Mouse (Mus musculus) thymus, adult 2 months (tissue): ENCODE measurements around the gene Matn1. TPM values are rescaled to one million over a fixed set of nuclear protein-coding genes. Genes with fewer than 3 reads are reported as not detected.

Experiments
- DNase-seq: peaks from one replicate; pipeline ENCODE4 v3.0.0; 2021
- H3K27ac ChIP-seq: fragments of 200-500 bp; 2 replicates; pipeline ENCODE4 v1.5.1; 2012; ENCODE audit warnings: low read length, control low read depth; ENCODE audit not compliant: control insufficient read depth, insufficient read depth
- H3K27me3 ChIP-seq: fragments of 200-500 bp; 2 replicates; pipeline ENCODE4 v1.6.1; 2012; ENCODE audit warnings: mild to moderate bottlenecking, low read length, moderate library complexity, mixed read lengths; ENCODE audit not compliant: control insufficient read depth, insufficient read depth
- H3K36me3 ChIP-seq: fragments of 200-500 bp; 2 replicates; pipeline ENCODE4 v1.6.1; 2012; ENCODE audit warnings: mild to moderate bottlenecking, low read length, moderate library complexity; ENCODE audit not compliant: control insufficient read depth, insufficient read depth
- H3K4me1 ChIP-seq: fragments of 200-500 bp; replicated peaks from 2 replicates; pipeline ENCODE4 v1.6.1; 2012; ENCODE audit warnings: low read length; ENCODE audit not compliant: control insufficient read depth, insufficient read depth
- H3K4me3 ChIP-seq: fragments of 200-500 bp; 2 replicates; pipeline ENCODE4 v1.5.1; 2012; ENCODE audit warnings: mild to moderate bottlenecking, low read length, control low read depth, moderate library complexity; ENCODE audit not compliant: control insufficient read depth, insufficient read depth
- CTCF ChIP-seq: fragments of 200-500 bp; IDR thresholded peaks from 2 replicates; pipeline ENCODE4 v1.5.1; 2012; ENCODE audit warnings: mild to moderate bottlenecking, control low read depth, low read length, moderate library complexity, borderline replicate concordance; ENCODE audit not compliant: control insufficient read depth, poor library complexity, insufficient read depth; ENCODE audit errors: extremely low read depth
- POLR2A ChIP-seq: fragments of 200-500 bp; IDR thresholded peaks from 2 replicates; pipeline ENCODE4 v1.6.1; 2012; ENCODE audit warnings: mild to moderate bottlenecking, low read length, control low read depth, moderate library complexity; ENCODE audit not compliant: control insufficient read depth, poor library complexity, insufficient read depth; ENCODE audit errors: extremely low read depth
- WGBS: fragments of 180-500 bp; shearing (Covaris S2); methylation state at CpG from one replicate; pipeline ENCODE4 v1.1.7; 2018; 5-methylcytosine and 5-hydroxymethylcytosine counted together
- polyA plus RNA-seq: library from polyadenylated mRNA; depleted of rRNA; stranded (reverse); fragments of >200 nt; gene quantifications from 2 replicates; pipeline ENCODE4 v1.2.3, GENCODE M21; 2012; rRNA removed

Matn1 gene
- polyA plus RNA-seq, 1 experiment: 2.1 TPM

- no peaks in the 10 kb centered on the region for H3K36me3 ChIP-seq
- H3K27ac ChIP-seq: no peak overlapping the region
- TF ChIP-seq CTCF (no peak), POLR2A (no peak)
- no peaks in the 10 kb centered on the region for H3K4me1 ChIP-seq
- H3K27me3 ChIP-seq: no peaks in the 10 kb centered on the region
- WGBS: 70% methylated on average over 6 of the region's 6 CpGs
- H3K4me3 ChIP-seq: no peak overlapping the region
- no peak for DNase-seq
Observed at GRCm38 (mm10) chr4:130988219-130988839, 44.1 kb downstream of the Matn1 start.

- no peak overlapping the region for H3K27ac ChIP-seq
Observed at GRCm38 (mm10) chr4:130989146-130989545, 45.0 kb downstream of the Matn1 start.

GRCm38 (mm10) chr4:130990966-130991365 lies 46.8 kb downstream of the Matn1 start:
- 95% methylated on average over 5 of the region's 5 CpGs for WGBS
- Histone ChIP-seq H3K4me3 (no peak overlapping the region), H3K27me3 (no peaks in the 10 kb centered on the region), H3K27ac (no peak overlapping the region), H3K36me3 (no peaks in the 10 kb centered on the region), H3K4me1 (no peaks in the 10 kb centered on the region)
- no peak for DNase-seq
- no peak for TF ChIP-seq CTCF
- no peak for TF ChIP-seq POLR2A

More at GRCm38 (mm10) chr4:130989146-130989545, 45.0 kb downstream of the Matn1 start:
- H3K4me1 ChIP-seq: no peaks in the 10 kb centered on the region
- H3K4me3 ChIP-seq: no peak overlapping the region
- H3K36me3 ChIP-seq: no peaks in the 10 kb centered on the region
- 85% methylated on average over 9 of the region's 9 CpGs for WGBS
- H3K27me3 ChIP-seq: no peaks in the 10 kb centered on the region
- DNase-seq: no peak
- no peak for TF ChIP-seq POLR2A
- TF ChIP-seq CTCF: no peak

- H3K4me3 ChIP-seq: no peak overlapping the region
- 91% methylated on average over 8 of the region's 8 CpGs for WGBS
- no peak for DNase-seq
- no peaks in the 10 kb centered on the region for H3K36me3 ChIP-seq
- TF ChIP-seq POLR2A (no peak), CTCF (no peak)
- H3K27me3 ChIP-seq: no peaks in the 10 kb centered on the region
- H3K4me1 ChIP-seq: no peaks in the 10 kb centered on the region
- no peak overlapping the region for H3K27ac ChIP-seq
Observed at GRCm38 (mm10) chr4:130994556-130994955, 50.4 kb downstream of the Matn1 start.

- TF ChIP-seq POLR2A (no peak), CTCF (no peak)
- H3K4me3 ChIP-seq: no peak overlapping the region
- no peak for DNase-seq
- H3K36me3 ChIP-seq: no peaks in the 10 kb centered on the region
- no peaks in the 10 kb centered on the region for H3K27me3 ChIP-seq
- no peak overlapping the region for H3K27ac ChIP-seq
- no peaks in the 10 kb centered on the region for H3K4me1 ChIP-seq
- 88% methylated on average over 5 of the region's 5 CpGs for WGBS
Observed at GRCm38 (mm10) chr4:130999744-131000527, 55.8 kb downstream of the Matn1 start.

- H3K27me3 ChIP-seq: no peaks in the 10 kb centered on the region
- H3K4me1 ChIP-seq: no peaks in the 10 kb centered on the region
- TF ChIP-seq CTCF (no peak), POLR2A (no peak)
- no peak for DNase-seq
- H3K36me3 ChIP-seq: no peaks in the 10 kb centered on the region
- no peak overlapping the region for H3K27ac ChIP-seq
- WGBS: 92% methylated on average over 15 of the region's 15 CpGs
- no peak overlapping the region for H3K4me3 ChIP-seq
Observed at GRCm38 (mm10) chr4:131000614-131001178, 56.5 kb downstream of the Matn1 start.

Other genes with a start within 250 kb of the Matn1 start
- 96.8 and 97.5 TPM in 2 replicates for gene Sdc3, start 151.8 kb upstream of the Matn1 start, polyA plus RNA-seq
- gene Laptm5, start 31.3 kb upstream of the Matn1 start, polyA plus RNA-seq: 1,867 and 1,969 TPM in 2 replicates